Mouse (Mus musculus) Patski (cell line): ENCODE data around the gene Tnrc6a. TPM values are rescaled to one million over a fixed set of nuclear protein-coding genes. Genes with fewer than 3 reads are reported as not detected.
A peak's percentile ranks its signal among the peaks of the same experiment; 100 is the strongest.

Source experiments
- ATAC-seq: fragments of 100-300 bp; one replicate; pipeline ENCODE4 v1.8.0; 2021
- CTCF ChIA-PET: fragments of 350-600 bp; sonication (Branson Sonifier 250); formaldehyde crosslinking; loops from one replicate; lab custom pipeline; 2022; ENCODE audit warnings: inconsistent platforms; lab: Charles Lee
- POLR2A ChIA-PET: fragments of 350-600 bp; sonication (Branson Sonifier 250); formaldehyde crosslinking; loops from one replicate; lab custom pipeline; 2022; ENCODE audit warnings: antibody characterized with exemption, inconsistent platforms; lab: Charles Lee
- DNase-seq: peaks from one replicate; pipeline ENCODE4 v3.0.0-alpha.2; 2011; ENCODE audit warnings: low read depth, low spot score
- H3K27me3 ChIP-seq: fragments of 371-371 bp; one replicate; pipeline ENCODE4 v1.5.1; 2021
- CTCF ChIP-seq: fragments of 100-300 bp; IDR thresholded peaks from one replicate; pipeline ENCODE4 v1.5.1; 2021
- in situ Hi-C: fragments of 300-500 bp; cut with MboI; formaldehyde crosslinking; loops from 3 replicates; pipeline ENCODE4 v1.11.1; 2018; ENCODE audit warnings: low pct_unique_long_range_greater_than_20kb, mixed read lengths
- polyA plus RNA-seq: library from polyadenylated mRNA; unstranded; gene quantifications from one replicate; pipeline ENCODE4 v1.2.3, GENCODE M21; 2021

The Tnrc6a gene
- polyA plus RNA-seq, 1 experiment from 2014 or later = 34.1 TPM

GRCm38 (mm10) chr7:123124735-123125181 is 1.1 kb downstream of the Tnrc6a start:
- TF ChIP-seq CTCF = no peak
- ATAC-seq (no peak), DNase-seq (no peak)
- ChIA-PET CTCF (interaction anchor here (1.6 kb wide), 1 partner anchor 10 kb away, joined by 5 read pairs; no protein-coding TSS in a partner anchor), POLR2A (interaction anchor here (0.6 kb wide), 1 partner anchor 78 kb away, joined by 4 read pairs; no protein-coding TSS in a partner anchor)
- in situ Hi-C loops = loop anchor here (5.0 kb wide), 1 partner anchor 92 kb away; no protein-coding TSS in a partner anchor
- H3K27me3 ChIP-seq = no peaks in the 10 kb centered on the region

- no peak for DNase-seq
- no peaks in the 10 kb centered on the region for H3K27me3 ChIP-seq
- ChIA-PET POLR2A (interaction anchor here (0.6 kb wide), 1 partner anchor 300 kb away, joined by 3 read pairs; no protein-coding TSS in a partner anchor), CTCF (interaction anchor here (1.1 kb wide), 1 partner anchor 58 kb away, joined by 3 read pairs; no protein-coding TSS in a partner anchor)
- ATAC-seq = no peak
- no peak for TF ChIP-seq CTCF
- in situ Hi-C loops = loop anchor here (5.0 kb wide), 1 partner anchor 94 kb away; no protein-coding TSS in a partner anchor
Measured at GRCm38 (mm10) chr7:123126056-123126455, 2.4 kb downstream of the Tnrc6a start.

GRCm38 (mm10) chr7:123127301-123127700 is 3.6 kb downstream of the Tnrc6a start:
- DNase-seq (no peak), ATAC-seq (no peak)
- peak; percentile 36 for TF ChIP-seq CTCF
- in situ Hi-C loops = loop anchor here (5.0 kb wide), 1 partner anchor 95 kb away; no protein-coding TSS in a partner anchor
- POLR2A ChIA-PET = no interaction called here
- CTCF ChIA-PET = no interaction called here
- no peaks in the 10 kb centered on the region for H3K27me3 ChIP-seq

- in situ Hi-C loops = loop anchor here (5.0 kb wide), 1 partner anchor 96 kb away; no protein-coding TSS in a partner anchor
- TF ChIP-seq CTCF = no peak
- ATAC-seq (no peak), DNase-seq (no peak)
- POLR2A ChIA-PET = no interaction called here
- CTCF ChIA-PET = interaction anchor here (0.9 to 2.0 kb wide), 2 partner anchors 16 to 18 kb away, joined by 3 to 6 read pairs; no protein-coding TSS in a partner anchor
- H3K27me3 ChIP-seq = no peaks in the 10 kb centered on the region
Measured at GRCm38 (mm10) chr7:123127981-123128380, 4.3 kb downstream of the Tnrc6a start.

- H3K27me3 ChIP-seq = no peaks in the 10 kb centered on the region
- no peak for ATAC-seq
- DNase-seq = no peak
- ChIA-PET POLR2A (no interaction called here), CTCF (interaction anchor here (0.9 to 2.0 kb wide), 2 partner anchors 17 to 103 kb away, joined by 3 to 6 read pairs; no protein-coding TSS in a partner anchor)
- in situ Hi-C loops = loop anchor here (5.0 kb wide), 1 partner anchor 97 kb away; no protein-coding TSS in a partner anchor
- TF ChIP-seq CTCF = no peak
Measured at GRCm38 (mm10) chr7:123129061-123129460, 5.4 kb downstream of the Tnrc6a start.

GRCm38 (mm10) chr7:123130198-123130597 is 6.5 kb downstream of the Tnrc6a start:
- ChIA-PET POLR2A (interaction anchor here (0.9 kb wide), 1 partner anchor 9 kb away, joined by 3 read pairs; no protein-coding TSS in a partner anchor), CTCF (no interaction called here)
- DNase-seq = no peak
- H3K27me3 ChIP-seq = no peaks in the 10 kb centered on the region
- in situ Hi-C loops = no loop called here
- ATAC-seq = no peak
- TF ChIP-seq CTCF = no peak

- DNase-seq = no peak
- H3K27me3 ChIP-seq = no peaks in the 10 kb centered on the region
- CTCF ChIA-PET = no interaction called here
- ATAC-seq = no peak
- no peak for TF ChIP-seq CTCF
- POLR2A ChIA-PET = no interaction called here
- in situ Hi-C loops = no loop called here
Measured at GRCm38 (mm10) chr7:123132401-123132800, 8.7 kb downstream of the Tnrc6a start.

GRCm38 (mm10) chr7:123134876-123135275 is 11.2 kb downstream of the Tnrc6a start:
- no peaks in the 10 kb centered on the region for H3K27me3 ChIP-seq
- ChIA-PET CTCF (interaction anchor here (1.3 kb wide), 1 partner anchor 14 kb away, joined by 3 read pairs; no protein-coding TSS in a partner anchor), POLR2A (no interaction called here)
- no peak for TF ChIP-seq CTCF
- in situ Hi-C loops = no loop called here
- no peak for DNase-seq
- no peak for ATAC-seq

- no peaks in the 10 kb centered on the region for H3K27me3 ChIP-seq
- ATAC-seq = no peak
- TF ChIP-seq CTCF = no peak
- ChIA-PET CTCF (interaction anchor here (1.3 kb wide), 1 partner anchor 13 kb away, joined by 3 read pairs; no protein-coding TSS in a partner anchor), POLR2A (no interaction called here)
- in situ Hi-C loops = no loop called here
- no peak for DNase-seq
Measured at GRCm38 (mm10) chr7:123135655-123136054, 12.0 kb downstream of the Tnrc6a start.

GRCm38 (mm10) chr7:123138001-123138400 is 14.3 kb downstream of the Tnrc6a start:
- in situ Hi-C loops = no loop called here
- DNase-seq (no peak), ATAC-seq (no peak)
- CTCF ChIA-PET = no interaction called here
- no peaks in the 10 kb centered on the region for H3K27me3 ChIP-seq
- POLR2A ChIA-PET = interaction anchor here (1.6 kb wide), 1 partner anchor 14 kb away, joined by 9 read pairs; the partner anchor contains the start of gene Tnrc6a
- TF ChIP-seq CTCF = no peak
